Mouse (Mus musculus) limb, embryonic 12.5 days (tissue): ENCODE results near the gene Gm28510. TPM values are rescaled to one million over a fixed set of nuclear protein-coding genes. Genes with fewer than 3 reads are reported as not detected.
"Not testable (repeated sequence)": the region's sequence is repeated elsewhere in the genome, so short reads cannot be mapped to it uniquely, and the experiment has no call there.

ENCODE experiments used
- ATAC-seq: fragments of 200-750 bp; cut with Nextera tagmentation; 2 replicates; pipeline ENCODE4 v1.8.0; 2017; ENCODE audit warnings: low read depth, moderate TSS enrichment; ENCODE audit not compliant: insufficient number of reproducible peaks, insufficient read depth, low FRiP score, low TSS enrichment
- H3K27ac ChIP-seq: fragments of 300-500 bp; sonication (generic); 2 replicates; pipeline ENCODE4 v1.5.1; 2016; ENCODE audit warnings: mild to moderate bottlenecking, moderate library complexity
- H3K27me3 ChIP-seq: fragments of 300-500 bp; sonication (generic); 2 replicates; pipeline ENCODE4 v1.6.1; 2016; ENCODE audit warnings: mild to moderate bottlenecking, moderate library complexity
- H3K36me3 ChIP-seq: fragments of 300-500 bp; sonication (generic); 2 replicates; pipeline ENCODE4 v1.6.1; 2016; ENCODE audit warnings: mild to moderate bottlenecking, moderate library complexity
- H3K4me1 ChIP-seq: fragments of 300-500 bp; sonication (generic); replicated peaks from 2 replicates; pipeline ENCODE4 v1.6.1; 2016
- H3K4me2 ChIP-seq: fragments of 300-500 bp; sonication (generic); 2 replicates; pipeline ENCODE4 v1.6.1; 2016; ENCODE audit warnings: mild to moderate bottlenecking, moderate library complexity
- H3K4me3 ChIP-seq: fragments of 300-500 bp; sonication (generic); replicated peaks from 2 replicates; pipeline ENCODE4 v1.5.1; 2016; ENCODE audit warnings: mild to moderate bottlenecking
- H3K9ac ChIP-seq: fragments of 300-500 bp; sonication (generic); replicated peaks from 2 replicates; pipeline ENCODE4 v1.6.1; 2016; ENCODE audit warnings: mild to moderate bottlenecking, moderate library complexity
- H3K9me3 ChIP-seq: fragments of 300-500 bp; sonication (generic); 2 replicates; pipeline ENCODE4 v1.6.1; 2016; ENCODE audit warnings: mild to moderate bottlenecking, moderate library complexity
- WGBS: fragments of 180-500 bp; shearing (Covaris S2); methylation state at CpG from one replicate; pipeline ENCODE4 v1.1.7; 2016; 5-methylcytosine and 5-hydroxymethylcytosine counted together
- polyA plus RNA-seq: library from polyadenylated mRNA; unstranded; fragments of >200 nt; fragmentation: Nextera tagmentation; extraction: Ambion mirVana; gene quantifications from 2 replicates; pipeline ENCODE4 v1.2.1, GENCODE M21; 2016

Gm28510 gene
- polyA plus RNA-seq, result not detected in 2 replicates

DNA sequence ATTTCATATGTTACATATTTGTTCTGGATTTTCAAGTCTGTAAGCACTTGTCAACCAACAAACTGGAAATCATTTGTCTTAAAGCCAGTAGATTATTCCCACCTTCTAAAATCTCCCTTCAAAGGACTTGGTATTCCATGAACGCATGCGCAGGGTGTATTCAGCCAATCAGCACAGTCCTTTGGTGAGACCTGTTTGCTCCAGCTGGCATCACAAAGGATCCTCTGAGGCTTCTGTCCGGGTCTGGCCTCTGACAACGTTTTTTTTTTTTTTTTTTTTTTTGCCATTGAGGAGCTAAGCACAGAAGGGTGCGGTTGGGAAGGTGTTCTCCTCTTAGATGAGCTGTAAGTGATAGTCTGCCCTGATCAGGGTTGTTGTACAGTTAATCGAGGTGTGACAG, at the start of gene Gm28510:
Gm28510 (plus strand) TSS at position 301 of the 400 bp plus-strand sequence.
- H3K27ac ChIP-seq, H3K27me3 ChIP-seq, H3K9me3 ChIP-seq, ATAC-seq, H3K4me2 ChIP-seq, H3K9ac ChIP-seq, H3K36me3 ChIP-seq, H3K4me1 ChIP-seq, H3K4me3 ChIP-seq: not testable (repeated sequence)
- WGBS, result no CpG with 5 or more reads among the region's 6 CpGs

Other genes with a start within 250 kb of the Gm28510 start
- gene Gm20834, start 88.1 kb upstream of the Gm28510 start, polyA plus RNA-seq, result not detected in 2 replicates
- not detected in 2 replicates for gene Gm20737, start 123.3 kb downstream of the Gm28510 start, polyA plus RNA-seq
- gene Gm21775, start 140.7 kb downstream of the Gm28510 start, polyA plus RNA-seq, result not detected in 2 replicates
- gene Gm21900, start 203.6 kb downstream of the Gm28510 start, polyA plus RNA-seq, result not detected in 2 replicates